Mouse (Mus musculus) liver, embryonic 15.5 days (tissue): ENCODE measurements around the gene Tgfbr2. TPM values are rescaled to one million over a fixed set of nuclear protein-coding genes. Genes with fewer than 3 reads are reported as not detected.
A peak's percentile ranks its signal among the peaks of the same experiment; 100 is the strongest.

Experiments used
- ATAC-seq: fragments of 200-750 bp; cut with Nextera tagmentation; 2 replicates; pipeline ENCODE4 v1.8.0; 2017; ENCODE audit warnings: moderate number of reproducible peaks, mild to moderate bottlenecking, moderate library complexity; ENCODE audit not compliant: insufficient read depth
- H3K27ac ChIP-seq: fragments of 300-500 bp; sonication (generic); replicated peaks from 2 replicates; pipeline ENCODE4 v1.5.1; 2015; ENCODE audit warnings: mild to moderate bottlenecking, inconsistent platforms
- H3K27me3 ChIP-seq: fragments of 300-500 bp; sonication (generic); 2 replicates; pipeline ENCODE4 v1.6.1; 2015; ENCODE audit warnings: mild to moderate bottlenecking, inconsistent platforms
- H3K36me3 ChIP-seq: fragments of 300-500 bp; sonication (generic); replicated peaks from 2 replicates; pipeline ENCODE4 v1.6.1; 2015; ENCODE audit warnings: moderate library complexity, mild to moderate bottlenecking, inconsistent platforms
- H3K4me1 ChIP-seq: fragments of 300-500 bp; sonication (generic); replicated peaks from 2 replicates; pipeline ENCODE4 v1.6.1; 2015; ENCODE audit warnings: inconsistent platforms
- H3K4me2 ChIP-seq: fragments of 300-500 bp; sonication (generic); 2 replicates; pipeline ENCODE4 v1.6.1; 2015; ENCODE audit warnings: moderate library complexity, mild to moderate bottlenecking, inconsistent platforms
- H3K4me3 ChIP-seq: fragments of 300-500 bp; sonication (generic); replicated peaks from 2 replicates; pipeline ENCODE4 v1.5.1; 2015; ENCODE audit warnings: mild to moderate bottlenecking, inconsistent platforms
- H3K9ac ChIP-seq: fragments of 300-500 bp; sonication (generic); 2 replicates; pipeline ENCODE4 v1.6.1; 2015; ENCODE audit warnings: moderate library complexity, mild to moderate bottlenecking, inconsistent platforms
- H3K9me3 ChIP-seq: fragments of 300-500 bp; sonication (generic); replicated peaks from 2 replicates; pipeline ENCODE4 v1.6.1; 2016; ENCODE audit warnings: inconsistent platforms
- WGBS: fragments of 180-500 bp; shearing (Covaris S2); methylation state at CpG from one replicate; pipeline ENCODE4 v1.1.7; 2015; ENCODE audit warnings: mixed read lengths; ENCODE audit not compliant: insufficient replicate concordance; 5-methylcytosine and 5-hydroxymethylcytosine counted together
- polyA plus RNA-seq: library from polyadenylated mRNA; unstranded; fragments of >200 nt; fragmentation: Nextera tagmentation; extraction: Ambion mirVana; gene quantifications from 2 replicates; pipeline ENCODE4 v1.2.1, GENCODE M21; 2015

Tgfbr2 gene
- 6.5 and 6.6 TPM in 2 replicates for polyA plus RNA-seq

GRCm38 (mm10) chr9:116174481-116175461 lies at the start of gene Tgfbr2:
Tgfbr2 (minus strand) TSS chr9:116175360.
- H3K4me1 ChIP-seq: peaks cover 31% of the 10 kb centered on the region
- peak; percentile 58 for ATAC-seq
- peak within 1 kb of the TSS; percentile 72 for H3K4me2 ChIP-seq
- H3K9me3 ChIP-seq: no peaks in the 10 kb centered on the region
- peak within 1 kb of the TSS; percentile 83 for H3K27ac ChIP-seq
- H3K27me3 ChIP-seq: peaks cover 12% of the 10 kb centered on the region
- no peaks in the 10 kb centered on the region for H3K36me3 ChIP-seq
- H3K9ac ChIP-seq: peak within 1 kb of the TSS; percentile 64
- WGBS: under 1% methylated on average over 89 of the region's 90 CpGs
- peak within 1 kb of the TSS; percentile 65 for H3K4me3 ChIP-seq

GRCm38 (mm10) chr9:116223368-116223767 lies 48.2 kb upstream of the Tgfbr2 start:
- Histone ChIP-seq H3K9ac (no peak overlapping the region), H3K4me3 (no peak overlapping the region), H3K4me2 (no peak overlapping the region), H3K9me3 (no peaks in the 10 kb centered on the region), H3K36me3 (no peaks in the 10 kb centered on the region), H3K27me3 (no peaks in the 10 kb centered on the region), H3K4me1 (no peaks in the 10 kb centered on the region), H3K27ac (no peak overlapping the region)
- 57% methylated on average over 6 of the region's 6 CpGs for WGBS
- ATAC-seq: no peak

GRCm38 (mm10) chr9:116222643-116223042 lies 47.5 kb upstream of the Tgfbr2 start:
- no peak for ATAC-seq
- no peaks in the 10 kb centered on the region for H3K4me1 ChIP-seq
- H3K27me3 ChIP-seq: no peaks in the 10 kb centered on the region
- no peaks in the 10 kb centered on the region for H3K36me3 ChIP-seq
- no peak overlapping the region for H3K9ac ChIP-seq
- no peak overlapping the region for H3K4me2 ChIP-seq
- H3K4me3 ChIP-seq: no peak overlapping the region
- 69% methylated on average over 5 of the region's 5 CpGs for WGBS
- no peaks in the 10 kb centered on the region for H3K9me3 ChIP-seq
- H3K27ac ChIP-seq: no peak overlapping the region

- Histone ChIP-seq H3K9ac (no peak overlapping the region), H3K4me1 (no peaks in the 10 kb centered on the region), H3K27me3 (no peaks in the 10 kb centered on the region), H3K4me3 (no peak overlapping the region), H3K9me3 (no peaks in the 10 kb centered on the region), H3K27ac (no peak overlapping the region), H3K4me2 (no peak overlapping the region), H3K36me3 (no peaks in the 10 kb centered on the region)
- 54% methylated on average over 11 of the region's 11 CpGs for WGBS
- no peak for ATAC-seq
Observed at GRCm38 (mm10) chr9:116222000-116222399, 46.8 kb upstream of the Tgfbr2 start.

- WGBS: 79% methylated on average over 6 of the region's 6 CpGs
Observed at GRCm38 (mm10) chr9:116221565-116221964, 46.4 kb upstream of the Tgfbr2 start.

GRCm38 (mm10) chr9:116220616-116221015 lies 45.5 kb upstream of the Tgfbr2 start:
- H3K27ac ChIP-seq: no peak overlapping the region

More at GRCm38 (mm10) chr9:116221565-116221964, 46.4 kb upstream of the Tgfbr2 start:
- ATAC-seq: no peak
- Histone ChIP-seq H3K27ac (no peak overlapping the region), H3K36me3 (no peaks in the 10 kb centered on the region), H3K4me1 (no peaks in the 10 kb centered on the region), H3K4me2 (no peak overlapping the region), H3K9me3 (no peaks in the 10 kb centered on the region), H3K4me3 (no peak overlapping the region), H3K27me3 (no peaks in the 10 kb centered on the region), H3K9ac (no peak overlapping the region)

GRCm38 (mm10) chr9:116220159-116220515 lies 45.0 kb upstream of the Tgfbr2 start:
- H3K4me2 ChIP-seq: no peak overlapping the region
- H3K36me3 ChIP-seq: no peaks in the 10 kb centered on the region
- 76% methylated on average over 4 of the region's 4 CpGs for WGBS
- H3K4me3 ChIP-seq: no peak overlapping the region
- ATAC-seq: no peak
- no peaks in the 10 kb centered on the region for H3K4me1 ChIP-seq
- no peaks in the 10 kb centered on the region for H3K9me3 ChIP-seq
- no peak overlapping the region for H3K27ac ChIP-seq
- no peaks in the 10 kb centered on the region for H3K27me3 ChIP-seq
- H3K9ac ChIP-seq: no peak overlapping the region

More at GRCm38 (mm10) chr9:116220616-116221015, 45.5 kb upstream of the Tgfbr2 start:
- no peak overlapping the region for H3K4me2 ChIP-seq
- H3K27me3 ChIP-seq: no peaks in the 10 kb centered on the region
- no peak for ATAC-seq
- no peaks in the 10 kb centered on the region for H3K9me3 ChIP-seq
- H3K36me3 ChIP-seq: no peaks in the 10 kb centered on the region
- H3K9ac ChIP-seq: no peak overlapping the region
- WGBS: 74% methylated on average over 6 of the region's 6 CpGs
- H3K4me3 ChIP-seq: no peak overlapping the region
- H3K4me1 ChIP-seq: no peaks in the 10 kb centered on the region

- H3K27me3 ChIP-seq: no peaks in the 10 kb centered on the region
Observed at GRCm38 (mm10) chr9:116219234-116220158, 44.3 kb upstream of the Tgfbr2 start.

GRCm38 (mm10) chr9:116218780-116219179 lies 43.6 kb upstream of the Tgfbr2 start:
- no peak overlapping the region for H3K9ac ChIP-seq
- no peaks in the 10 kb centered on the region for H3K4me1 ChIP-seq
- no peak overlapping the region for H3K4me2 ChIP-seq
- H3K36me3 ChIP-seq: no peaks in the 10 kb centered on the region
- ATAC-seq: no peak
- no peak overlapping the region for H3K4me3 ChIP-seq
- no peaks in the 10 kb centered on the region for H3K9me3 ChIP-seq
- WGBS: 62% methylated on average over 4 of the region's 4 CpGs
- H3K27ac ChIP-seq: no peak overlapping the region
- H3K27me3 ChIP-seq: no peaks in the 10 kb centered on the region

More at GRCm38 (mm10) chr9:116219234-116220158, 44.3 kb upstream of the Tgfbr2 start:
- H3K4me1 ChIP-seq: no peaks in the 10 kb centered on the region
- no peaks in the 10 kb centered on the region for H3K9me3 ChIP-seq
- no peak overlapping the region for H3K27ac ChIP-seq
- H3K36me3 ChIP-seq: no peaks in the 10 kb centered on the region
- no peak overlapping the region for H3K4me3 ChIP-seq
- ATAC-seq: no peak
- no peak overlapping the region for H3K4me2 ChIP-seq
- 65% methylated on average over 9 of the region's 9 CpGs for WGBS
- H3K9ac ChIP-seq: no peak overlapping the region

- Histone ChIP-seq H3K9me3 (no peaks in the 10 kb centered on the region), H3K9ac (no peak overlapping the region), H3K4me3 (no peak overlapping the region), H3K27ac (no peak overlapping the region), H3K27me3 (no peaks in the 10 kb centered on the region), H3K4me2 (no peak overlapping the region), H3K36me3 (no peaks in the 10 kb centered on the region), H3K4me1 (no peaks in the 10 kb centered on the region)
- WGBS: 56% methylated on average over 7 of the region's 7 CpGs
- no peak for ATAC-seq
Observed at GRCm38 (mm10) chr9:116217099-116217498, 41.9 kb upstream of the Tgfbr2 start.

GRCm38 (mm10) chr9:116216677-116217076 lies 41.5 kb upstream of the Tgfbr2 start:
- H3K9me3 ChIP-seq: no peaks in the 10 kb centered on the region
- H3K27ac ChIP-seq: no peak overlapping the region
- no peak overlapping the region for H3K4me3 ChIP-seq
- H3K36me3 ChIP-seq: no peaks in the 10 kb centered on the region
- no peak overlapping the region for H3K9ac ChIP-seq
- H3K4me2 ChIP-seq: no peak overlapping the region
- no peaks in the 10 kb centered on the region for H3K27me3 ChIP-seq
- no peaks in the 10 kb centered on the region for H3K4me1 ChIP-seq
- ATAC-seq: no peak
- WGBS: 36% methylated on average over 10 of the region's 10 CpGs
